Mouse (Mus musculus): ENCODE results near the gene Map3k13.

- TF ChIP-seq POLR2A (IDR thresholded peaks at IDR 0.05; ENCODE audit: control insufficient read depth, low read depth, low read length): no peak
- TF ChIP-seq CTCF (IDR thresholded peaks at IDR 0.05; ENCODE audit: control insufficient read depth, insufficient read depth, insufficient replicate concordance, low read depth, low read length): no peak
Observed at GRCm38 (mm10) chr16:21878834-21879233, 84.7 kb downstream of the Map3k13 start.
